Mouse (Mus musculus) CD4-positive, CD25-positive, alpha-beta regulatory T cell, adult 2 months (primary cell): ENCODE measurements around the gene Sall2.
"Not testable (repeated sequence)": the region's sequence is repeated elsewhere in the genome, so short reads cannot be mapped to it uniquely, and the experiment has no call there.

Experiments used
- DNase-seq: peaks from one replicate; pipeline ENCODE4 v3.0.0-alpha.2; 2012; ENCODE audit warnings: low read depth, low spot score

The Sall2 gene

GRCm38 (mm10) chr14:52303517-52303916 lies 25.0 kb downstream of the Sall2 start:
- DNase-seq, result not testable (repeated sequence)

- DNase-seq, result peak; percentile 55
Measured at GRCm38 (mm10) chr14:52295558-52296264, 32.9 kb downstream of the Sall2 start.

DNA sequence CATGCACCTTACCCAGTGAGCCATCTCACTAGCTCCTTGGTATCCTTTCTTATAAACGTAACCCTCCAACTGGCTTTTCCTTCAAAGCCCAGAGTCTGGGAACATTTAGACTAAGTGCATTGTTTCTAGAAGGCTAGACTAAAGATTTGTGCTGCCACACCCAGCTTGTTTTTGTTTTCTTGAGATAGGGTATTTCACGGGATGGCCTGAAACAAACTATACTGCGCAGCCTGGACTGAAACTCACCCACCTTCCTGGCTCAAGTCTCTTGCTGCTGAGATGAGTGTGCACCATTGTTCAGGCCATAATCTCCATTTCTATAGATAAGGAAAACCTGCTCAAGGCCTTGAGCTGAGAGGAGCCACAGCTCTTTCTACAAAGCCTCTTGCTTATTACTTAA lies 44.4 kb downstream of the Sall2 start:
- no peak for DNase-seq

- no peak for DNase-seq
Measured at GRCm38 (mm10) chr14:52283629-52284028, 44.9 kb downstream of the Sall2 start.

- peak; percentile 63 for DNase-seq
Measured at GRCm38 (mm10) chr14:52279747-52280120, 48.8 kb downstream of the Sall2 start.

DNA sequence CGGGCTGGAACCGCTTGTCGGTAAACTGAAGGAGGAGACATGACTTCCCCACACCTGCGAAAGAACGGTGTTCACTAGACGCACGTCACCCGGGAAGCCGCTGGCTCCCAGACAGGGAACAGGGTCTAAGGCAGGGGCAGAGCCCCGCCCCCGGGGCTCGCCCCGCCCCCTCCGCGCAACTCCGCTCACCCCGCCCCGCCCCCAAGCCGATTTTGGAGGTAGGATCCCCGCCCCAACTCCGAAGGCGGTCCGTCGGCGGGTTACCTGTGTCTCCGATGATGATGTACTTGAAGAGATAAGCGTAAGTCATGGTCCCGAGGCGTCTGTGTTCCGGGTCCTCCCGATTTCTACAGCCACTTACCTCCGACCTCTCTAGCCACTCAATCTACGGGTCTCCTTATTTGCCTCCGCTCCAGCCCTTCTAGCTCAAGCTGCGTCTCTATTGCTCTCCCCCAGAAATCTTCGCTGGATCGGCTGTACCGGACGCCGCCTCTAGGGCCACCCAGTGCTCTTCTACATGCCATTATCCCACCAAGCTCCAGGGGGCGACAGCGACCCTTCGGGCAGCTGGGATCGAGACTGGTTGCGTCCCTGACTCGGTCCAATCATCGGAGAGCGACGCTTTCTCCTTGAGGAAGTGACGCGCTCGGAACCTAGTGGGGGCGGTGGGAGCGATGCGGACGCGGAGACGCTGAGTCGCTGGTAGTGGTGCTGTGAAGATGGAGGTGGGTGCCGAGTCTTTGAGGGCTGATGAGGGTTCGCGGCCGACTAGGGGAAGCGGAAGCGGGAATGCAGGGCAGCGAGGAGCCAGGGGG lies 49.4 kb downstream of the Sall2 start, which contains the start of the genes Tox4 and Rab2b:
TSS of gene Tox4 (plus strand) at position 215 of the 815 bp plus-strand sequence.
TSS of gene Rab2b (minus strand) at position 614 of the 815 bp plus-strand sequence.
- DNase-seq, result peak; percentile 100

GRCm38 (mm10) chr14:52277210-52277609 lies 51.4 kb downstream of the Sall2 start:
- DNase-seq, result no peak

DNA sequence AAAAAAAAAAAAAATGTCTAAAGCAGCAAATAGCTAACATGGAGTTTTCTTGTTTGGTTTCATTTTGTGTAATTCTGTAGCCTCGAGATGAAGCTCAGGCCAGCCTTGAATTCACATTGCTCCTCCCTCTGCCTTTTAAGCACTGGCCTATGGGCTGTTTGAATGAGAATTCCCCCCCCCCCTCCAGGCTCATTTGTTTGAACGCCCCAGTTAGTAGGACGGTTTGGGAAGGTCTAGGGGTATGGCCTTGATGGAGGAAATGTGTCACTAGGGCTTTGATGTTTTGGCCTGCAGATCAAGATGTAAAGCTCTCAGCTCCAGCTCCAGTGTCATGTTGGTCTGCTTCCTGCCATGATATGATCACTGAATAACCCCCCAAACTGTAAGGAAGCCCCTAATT lies 55.8 kb downstream of the Sall2 start:
- DNase-seq, result peak; percentile 24
